Mouse (Mus musculus): Measurements from ENCODE around the gene Gm37240. TPM values are rescaled to one million over a fixed set of nuclear protein-coding genes. Genes with fewer than 3 reads are reported as not detected.

Gm37240 gene
- polyA plus RNA-seq, 1 experiment, result not detected

DNA sequence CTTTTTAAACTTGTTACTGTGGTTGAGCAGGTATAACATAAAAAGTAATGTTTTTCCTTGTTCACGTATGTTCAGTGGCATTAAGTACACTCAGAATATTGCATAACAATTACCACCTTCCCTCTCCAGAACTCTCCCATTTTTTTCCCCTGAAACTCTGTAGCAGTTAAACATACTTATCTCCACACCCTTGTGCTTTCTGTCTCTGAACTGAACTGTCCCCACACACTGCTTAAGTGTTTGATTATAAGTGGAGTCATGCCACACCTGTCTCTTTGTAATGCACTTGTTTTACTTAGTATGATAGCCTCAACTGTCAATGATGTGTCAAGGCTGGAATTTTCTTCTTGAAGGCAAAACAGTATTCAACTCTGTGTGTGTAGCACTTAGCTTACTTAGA, 963.6 kb downstream of the Gm37240 start:
- TF ChIP-seq CTCF (IDR thresholded peaks at IDR 0.05; ENCODE audit: insufficient read depth, low read depth, low read length) (no peak), POLR2A (IDR thresholded peaks at IDR 0.05; ENCODE audit: insufficient read depth, low read depth, low read length) (no peak)
- Histone ChIP-seq H3K27ac (ENCODE audit: insufficient read depth, low read depth, low read length) (no peak overlapping the region), H3K4me1 (ENCODE audit: control insufficient read depth, insufficient read depth, low read length) (0 out of 2 replicates have a peak, but pooled peaks cover 3% of the 10 kb centered on the region), H3K4me3 (ENCODE audit: insufficient read depth, low read depth, low read length) (no peak overlapping the region)
- WGBS, result 95% methylated on average over 1 of the region's 1 CpGs

DNA sequence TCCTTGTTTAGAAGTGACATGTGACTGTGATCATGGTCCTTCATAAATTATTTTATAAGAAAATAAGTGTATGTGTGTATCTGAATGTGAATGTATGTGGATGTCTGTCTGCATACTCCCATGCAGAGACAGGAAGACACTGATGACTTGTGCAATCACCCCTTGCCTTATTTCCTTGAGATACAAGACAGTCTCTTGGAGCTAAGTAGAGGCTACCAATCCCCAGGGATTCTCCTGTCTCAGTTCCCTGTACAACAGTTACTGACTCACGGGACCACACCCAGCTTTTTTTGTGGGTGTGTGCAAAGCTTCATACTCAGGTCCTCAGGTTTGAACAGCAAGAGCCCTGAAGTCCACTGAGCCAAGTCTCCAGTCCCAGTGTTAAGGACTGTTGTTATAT, 964.1 kb downstream of the Gm37240 start:
- TF ChIP-seq POLR2A (IDR thresholded peaks at IDR 0.05; ENCODE audit: insufficient read depth, low read depth, low read length), result no peak
- no peak for TF ChIP-seq CTCF (IDR thresholded peaks at IDR 0.05; ENCODE audit: insufficient read depth, low read depth, low read length)
- 0 out of 2 replicates have a peak, but pooled peaks cover 3% of the 10 kb centered on the region for H3K4me1 ChIP-seq (ENCODE audit: control insufficient read depth, insufficient read depth, low read length)
- 88% methylated on average over 1 of the region's 1 CpGs for WGBS
- no peak overlapping the region for H3K4me3 ChIP-seq (ENCODE audit: insufficient read depth, low read depth, low read length)
- H3K27ac ChIP-seq (ENCODE audit: insufficient read depth, low read depth, low read length), result no peak overlapping the region

DNA sequence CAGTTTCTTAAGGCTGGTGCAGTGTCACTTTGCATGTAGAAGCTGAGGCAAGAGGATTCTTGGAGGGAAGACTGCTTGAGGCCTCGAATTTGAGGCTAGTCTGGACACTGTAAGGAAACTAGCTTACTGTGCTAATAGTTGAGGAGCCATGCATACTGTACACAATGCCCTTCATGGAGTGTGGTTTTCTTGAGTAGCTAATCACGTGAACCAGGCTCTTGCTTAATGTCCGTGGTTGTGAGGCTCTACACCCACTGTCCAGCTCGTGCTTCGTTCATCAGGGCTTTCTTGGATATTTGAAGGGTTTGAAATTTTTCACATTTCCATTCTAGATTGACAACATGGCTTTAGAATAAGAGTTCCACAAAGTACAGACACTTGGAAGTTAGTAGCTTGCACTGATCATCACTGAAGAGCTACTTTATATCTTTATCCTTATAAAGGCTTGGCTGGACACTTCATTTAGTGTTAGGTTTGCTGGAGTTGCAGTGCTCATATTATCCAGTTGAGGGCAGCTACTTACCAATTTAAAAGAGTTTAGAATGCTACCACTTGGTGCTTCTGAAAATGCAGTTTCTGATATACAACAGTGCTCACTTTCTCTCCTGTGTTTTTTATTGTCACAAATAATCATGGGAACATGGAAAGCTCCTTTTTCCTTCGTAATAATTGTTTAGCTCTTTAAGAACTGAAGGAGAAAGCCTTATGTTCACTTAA, 965.5 kb downstream of the Gm37240 start:
- H3K4me3 ChIP-seq (ENCODE audit: insufficient read depth, low read depth, low read length), result no peak overlapping the region
- no peak for TF ChIP-seq CTCF (IDR thresholded peaks at IDR 0.05; ENCODE audit: insufficient read depth, low read depth, low read length)
- no peak for TF ChIP-seq POLR2A (IDR thresholded peaks at IDR 0.05; ENCODE audit: insufficient read depth, low read depth, low read length)
- 68% methylated on average over 6 of the region's 6 CpGs for WGBS
- H3K4me1 ChIP-seq (ENCODE audit: control insufficient read depth, insufficient read depth, low read length), result 0 out of 2 replicates have a peak, but pooled peaks cover 5% of the 10 kb centered on the region
- H3K27ac ChIP-seq (ENCODE audit: insufficient read depth, low read depth, low read length), result no peak overlapping the region

DNA sequence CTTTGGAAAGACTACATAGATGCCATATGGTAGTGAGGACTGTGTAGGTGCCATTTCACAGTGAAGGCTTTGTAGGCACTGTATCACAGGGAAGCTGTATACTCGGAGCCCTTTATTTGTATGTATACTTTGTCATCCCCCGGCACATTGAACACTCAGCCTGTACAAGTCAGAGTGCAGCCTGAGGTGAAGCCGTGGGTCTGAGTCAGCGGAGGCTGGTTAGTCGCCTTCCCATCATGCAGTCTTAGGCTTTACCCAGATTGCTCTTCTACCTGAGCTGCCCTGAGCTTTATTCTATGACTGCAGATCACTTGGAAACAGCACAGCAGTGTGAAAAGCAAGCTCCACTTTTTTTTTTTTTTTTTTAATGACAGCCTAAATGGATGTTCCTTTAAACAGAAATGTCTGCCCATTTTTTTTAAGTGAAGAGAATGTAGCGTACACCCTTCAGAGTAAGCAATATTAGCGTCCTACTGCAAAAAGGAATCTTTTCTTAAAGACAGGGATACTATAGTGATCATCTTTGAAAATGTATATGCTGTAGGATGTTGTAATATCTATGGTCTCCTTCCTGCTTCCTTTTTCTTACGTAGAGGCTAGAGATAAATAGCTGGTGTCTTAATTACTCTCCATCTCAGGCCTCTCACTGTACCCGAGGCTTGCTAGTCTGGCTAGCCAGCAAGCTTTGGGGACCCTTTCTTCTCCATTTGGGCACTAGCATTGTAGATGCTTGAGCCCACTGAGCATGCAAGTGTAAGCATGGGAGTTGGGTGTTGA, 969.2 kb downstream of the Gm37240 start:
- TF ChIP-seq POLR2A (IDR thresholded peaks at IDR 0.05; ENCODE audit: insufficient read depth, low read depth, low read length), result no peak
- no peak for TF ChIP-seq CTCF (IDR thresholded peaks at IDR 0.05; ENCODE audit: insufficient read depth, low read depth, low read length)
- H3K4me3 ChIP-seq (ENCODE audit: insufficient read depth, low read depth, low read length), result no peak overlapping the region
- 71% methylated on average over 9 of the region's 9 CpGs for WGBS
- no peak overlapping the region for H3K27ac ChIP-seq (ENCODE audit: insufficient read depth, low read depth, low read length)
- H3K4me1 ChIP-seq (ENCODE audit: control insufficient read depth, insufficient read depth, low read length), result 0 out of 2 replicates have a peak, but pooled peaks cover 3% of the 10 kb centered on the region

DNA sequence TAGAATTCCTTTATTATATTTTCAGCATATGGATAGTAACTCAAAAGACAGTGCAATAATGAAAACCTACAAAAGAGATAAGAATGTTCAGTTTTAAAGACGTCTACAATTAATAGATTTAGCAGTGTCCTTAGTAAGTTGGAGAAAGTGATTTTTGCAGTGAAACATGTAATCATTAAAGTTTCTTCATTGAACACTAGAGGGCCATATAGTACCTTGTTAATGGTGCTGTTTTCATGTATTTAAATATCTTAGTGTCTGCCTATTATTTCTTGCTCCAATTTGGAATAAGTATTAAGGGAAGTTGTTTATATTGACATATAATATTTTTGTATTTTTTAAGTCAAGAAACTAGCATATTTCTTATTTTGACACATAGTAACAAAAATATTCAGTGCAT, 973.0 kb downstream of the Gm37240 start:
- no peak overlapping the region for H3K4me3 ChIP-seq (ENCODE audit: insufficient read depth, low read depth, low read length)
- 28% methylated on average over 1 of the region's 1 CpGs for WGBS
- TF ChIP-seq CTCF (IDR thresholded peaks at IDR 0.05; ENCODE audit: insufficient read depth, low read depth, low read length), result no peak
- TF ChIP-seq POLR2A (IDR thresholded peaks at IDR 0.05; ENCODE audit: insufficient read depth, low read depth, low read length), result no peak
- H3K27ac ChIP-seq (ENCODE audit: insufficient read depth, low read depth, low read length), result no peak overlapping the region
- H3K4me1 ChIP-seq (ENCODE audit: control insufficient read depth, insufficient read depth, low read length), result 0 out of 2 replicates have a peak, but pooled peaks cover 3% of the 10 kb centered on the region

DNA sequence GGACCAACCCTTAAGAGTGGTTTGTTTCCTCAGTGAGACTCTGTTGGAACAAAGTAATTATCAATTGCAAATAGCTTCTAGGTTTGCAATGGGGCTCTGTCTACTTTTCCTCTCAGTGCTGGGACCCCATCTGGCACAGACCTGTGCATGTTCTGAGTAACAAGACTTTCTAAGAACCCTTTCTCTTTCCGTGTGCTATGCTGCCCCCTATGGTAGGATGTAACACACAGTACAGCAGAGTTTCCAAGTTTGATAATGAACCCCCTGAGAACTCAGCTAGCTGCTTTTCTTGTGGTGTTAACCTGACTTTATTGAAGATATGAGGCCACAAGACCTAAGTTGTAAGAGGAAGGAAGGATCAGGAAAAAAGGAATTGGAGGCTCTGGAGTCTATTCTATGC, 980.8 kb downstream of the Gm37240 start:
- Histone ChIP-seq H3K4me3 (ENCODE audit: insufficient read depth, low read depth, low read length) (no peak overlapping the region), H3K27ac (ENCODE audit: insufficient read depth, low read depth, low read length) (no peak overlapping the region), H3K4me1 (ENCODE audit: control insufficient read depth, insufficient read depth, low read length) (peaks cover 2% of the 10 kb centered on the region; the same call in 1 of the 2 replicates)
- 18% methylated on average over 1 of the region's 1 CpGs for WGBS
- TF ChIP-seq POLR2A (IDR thresholded peaks at IDR 0.05; ENCODE audit: insufficient read depth, low read depth, low read length) (no peak), CTCF (IDR thresholded peaks at IDR 0.05; ENCODE audit: insufficient read depth, low read depth, low read length) (no peak)

DNA sequence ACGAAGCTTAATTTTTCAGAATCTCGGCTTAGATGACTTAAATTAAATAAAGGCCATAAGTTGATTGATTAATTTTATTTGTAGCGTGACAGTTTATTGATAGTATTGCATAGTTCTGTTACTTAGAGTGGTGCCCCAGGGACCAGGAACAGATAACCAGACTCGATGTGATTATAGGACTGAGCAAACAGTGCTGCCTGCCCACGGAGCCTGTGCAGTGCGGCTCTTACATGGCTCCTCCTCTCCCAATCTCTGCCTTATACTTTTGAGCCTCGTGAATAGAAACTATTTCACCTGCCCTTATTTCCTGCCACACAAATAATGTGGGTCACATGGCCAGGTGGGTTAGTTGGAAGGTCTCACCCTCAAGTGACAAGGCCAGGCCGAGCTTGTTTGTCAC, 989.4 kb downstream of the Gm37240 start:
- TF ChIP-seq CTCF (IDR thresholded peaks at IDR 0.05; ENCODE audit: insufficient read depth, low read depth, low read length), result no peak
- no peak for TF ChIP-seq POLR2A (IDR thresholded peaks at IDR 0.05; ENCODE audit: insufficient read depth, low read depth, low read length)
- Histone ChIP-seq H3K4me1 (ENCODE audit: control insufficient read depth, insufficient read depth, low read length) (no peaks in the 10 kb centered on the region), H3K4me3 (ENCODE audit: insufficient read depth, low read depth, low read length) (no peak overlapping the region), H3K27ac (ENCODE audit: insufficient read depth, low read depth, low read length) (no peak overlapping the region)
- 94% methylated on average over 8 of the region's 8 CpGs for WGBS

DNA sequence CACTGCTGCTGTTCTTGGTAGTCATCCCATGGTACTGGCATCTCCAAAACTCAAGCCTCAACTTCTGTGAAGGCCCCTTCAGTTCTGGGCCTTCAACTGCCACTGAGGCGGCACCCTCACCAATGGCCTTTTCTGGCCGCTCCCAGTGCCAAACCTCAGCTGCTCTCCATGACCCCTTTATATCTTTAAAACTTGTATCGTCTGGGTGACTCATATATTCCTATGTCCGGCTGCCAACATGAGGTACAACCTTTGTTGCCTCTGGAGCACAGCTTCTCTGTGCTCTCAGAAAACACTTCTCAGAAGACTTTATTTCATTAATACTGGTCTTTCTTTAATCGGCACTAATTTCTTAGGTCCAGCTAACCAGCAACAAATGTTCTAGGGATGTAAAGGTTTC, 996.3 kb downstream of the Gm37240 start:
- Histone ChIP-seq H3K4me3 (ENCODE audit: insufficient read depth, low read depth, low read length) (no peak overlapping the region), H3K4me1 (ENCODE audit: control insufficient read depth, insufficient read depth, low read length) (no peaks in the 10 kb centered on the region), H3K27ac (ENCODE audit: insufficient read depth, low read depth, low read length) (no peak overlapping the region)
- WGBS, result 93% methylated on average over 5 of the region's 5 CpGs
- TF ChIP-seq CTCF (IDR thresholded peaks at IDR 0.05; ENCODE audit: insufficient read depth, low read depth, low read length) (no peak), POLR2A (IDR thresholded peaks at IDR 0.05; ENCODE audit: insufficient read depth, low read depth, low read length) (no peak)

DNA sequence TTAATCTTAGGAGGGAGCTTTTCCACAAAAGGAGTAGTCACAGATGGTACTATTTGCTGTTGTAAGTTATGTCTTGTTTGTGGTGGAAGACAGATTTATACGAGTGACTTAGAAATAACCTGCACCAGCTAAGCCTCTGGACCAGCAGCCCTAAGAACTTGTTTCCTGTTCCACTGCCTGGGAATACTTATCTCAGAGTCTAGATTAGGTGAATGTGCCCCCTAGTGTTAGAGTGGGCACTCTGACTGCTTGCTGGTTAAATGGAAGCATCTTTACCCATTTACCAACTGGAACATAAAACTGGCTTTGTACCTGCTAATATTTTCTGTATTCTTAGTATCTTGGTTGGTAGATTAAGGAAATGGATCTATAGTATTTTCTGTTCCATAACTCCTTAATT, 997.7 kb downstream of the Gm37240 start:
- TF ChIP-seq POLR2A (IDR thresholded peaks at IDR 0.05; ENCODE audit: insufficient read depth, low read depth, low read length) (no peak), CTCF (IDR thresholded peaks at IDR 0.05; ENCODE audit: insufficient read depth, low read depth, low read length) (no peak)
- Histone ChIP-seq H3K27ac (ENCODE audit: insufficient read depth, low read depth, low read length) (no peak overlapping the region), H3K4me3 (ENCODE audit: insufficient read depth, low read depth, low read length) (no peak overlapping the region), H3K4me1 (ENCODE audit: control insufficient read depth, insufficient read depth, low read length) (no peaks in the 10 kb centered on the region)
- 63% methylated on average over 1 of the region's 1 CpGs for WGBS

All from olfactory bulb, adult 2 months (tissue).